Mouse (Mus musculus): Measurements from ENCODE around the gene Ddx39. TPM values are rescaled to one million over a fixed set of nuclear protein-coding genes. Genes with fewer than 3 reads are reported as not detected.

Gene Ddx39
- polyA plus RNA-seq, 1 experiment from 2014 or later = 80.9 TPM

GRCm38 (mm10) chr8:83765663-83766062 lies 50.7 kb downstream of the Ddx39 start:
- ATAC-seq (no peak), DNase-seq (no peak)
- Histone ChIP-seq H3K9ac (replicated peaks) (no peak overlapping the region), H3K4me2 (ENCODE audit: low read depth, low read length) (no peak overlapping the region), H3K4me3 (ENCODE audit: low read depth, low read length) (no peak overlapping the region), H3K27ac (ENCODE audit: low read depth) (no peak overlapping the region), H3K4me1 (ENCODE audit: insufficient read depth) (no peaks in the 10 kb centered on the region), H3K36me3 (replicated peaks; ENCODE audit: insufficient read depth, low read length) (no peaks in the 10 kb centered on the region), H3K9me3 (ENCODE audit: low read length) (no peaks in the 10 kb centered on the region), H3K27me3 (ENCODE audit: insufficient read depth, low read length) (no peaks in the 10 kb centered on the region)
- TF ChIP-seq CTCF (IDR thresholded peaks at IDR 0.05; ENCODE audit: low read depth) (no peak), EP300 (IDR thresholded peaks at IDR 0.05; ENCODE audit: low read depth) (no peak)

GRCm38 (mm10) chr8:83767442-83767841 lies 52.5 kb downstream of the Ddx39 start:
- TF ChIP-seq CTCF (IDR thresholded peaks at IDR 0.05; ENCODE audit: low read depth) (no peak), EP300 (IDR thresholded peaks at IDR 0.05; ENCODE audit: low read depth) (no peak)
- Histone ChIP-seq H3K27me3 (ENCODE audit: insufficient read depth, low read length) (no peaks in the 10 kb centered on the region), H3K9me3 (ENCODE audit: low read length) (no peaks in the 10 kb centered on the region), H3K27ac (ENCODE audit: low read depth) (no peak overlapping the region), H3K4me3 (ENCODE audit: low read depth, low read length) (no peak overlapping the region), H3K36me3 (replicated peaks; ENCODE audit: insufficient read depth, low read length) (no peaks in the 10 kb centered on the region), H3K4me2 (ENCODE audit: low read depth, low read length) (no peak overlapping the region), H3K4me1 (ENCODE audit: insufficient read depth) (peaks cover 1% of the 10 kb centered on the region), H3K9ac (replicated peaks) (no peak overlapping the region)
- ATAC-seq = no peak
- 60% methylated on average over 4 of the region's 4 CpGs for WGBS (ENCODE audit: insufficient replicate concordance)
- no peak for DNase-seq

- Histone ChIP-seq H3K4me1 (ENCODE audit: insufficient read depth) (peaks cover 10% of the 10 kb centered on the region), H3K4me2 (ENCODE audit: low read depth, low read length) (no peak overlapping the region), H3K27me3 (ENCODE audit: insufficient read depth, low read length) (no peaks in the 10 kb centered on the region), H3K9me3 (ENCODE audit: low read length) (no peaks in the 10 kb centered on the region), H3K36me3 (replicated peaks; ENCODE audit: insufficient read depth, low read length) (no peaks in the 10 kb centered on the region), H3K9ac (replicated peaks) (no peak overlapping the region), H3K4me3 (ENCODE audit: low read depth, low read length) (no peak overlapping the region), H3K27ac (ENCODE audit: low read depth) (no peak overlapping the region)
- no peak for DNase-seq
- 29% methylated on average over 5 of the region's 5 CpGs for WGBS (ENCODE audit: insufficient replicate concordance)
- TF ChIP-seq CTCF (IDR thresholded peaks at IDR 0.05; ENCODE audit: low read depth) = no peak
- no peak for TF ChIP-seq EP300 (IDR thresholded peaks at IDR 0.05; ENCODE audit: low read depth)
- ATAC-seq = peak; percentile 72
These were observed 53.5 kb downstream of the Ddx39 start for GRCm38 (mm10) chr8:83768526-83768925.

GRCm38 (mm10) chr8:83769720-83770119 lies 54.7 kb downstream of the Ddx39 start:
- Histone ChIP-seq H3K4me3 (ENCODE audit: low read depth, low read length) (no peak overlapping the region), H3K4me1 (ENCODE audit: insufficient read depth) (peaks cover 10% of the 10 kb centered on the region), H3K27me3 (ENCODE audit: insufficient read depth, low read length) (no peaks in the 10 kb centered on the region), H3K36me3 (replicated peaks; ENCODE audit: insufficient read depth, low read length) (no peaks in the 10 kb centered on the region), H3K27ac (ENCODE audit: low read depth) (no peak overlapping the region), H3K9ac (replicated peaks) (no peak overlapping the region), H3K4me2 (ENCODE audit: low read depth, low read length) (no peak overlapping the region), H3K9me3 (ENCODE audit: low read length) (no peaks in the 10 kb centered on the region)
- no peak for TF ChIP-seq CTCF (IDR thresholded peaks at IDR 0.05; ENCODE audit: low read depth)
- no peak for TF ChIP-seq EP300 (IDR thresholded peaks at IDR 0.05; ENCODE audit: low read depth)
- ATAC-seq (no peak), DNase-seq (no peak)
- 64% methylated on average over 7 of the region's 7 CpGs for WGBS (ENCODE audit: insufficient replicate concordance)

GRCm38 (mm10) chr8:83770669-83771068 lies 55.7 kb downstream of the Ddx39 start:
- DNase-seq (no peak), ATAC-seq (no peak)
- Histone ChIP-seq H3K9ac (replicated peaks) (no peak overlapping the region), H3K9me3 (ENCODE audit: low read length) (no peaks in the 10 kb centered on the region), H3K36me3 (replicated peaks; ENCODE audit: insufficient read depth, low read length) (no peaks in the 10 kb centered on the region), H3K4me3 (ENCODE audit: low read depth, low read length) (no peak overlapping the region), H3K4me1 (ENCODE audit: insufficient read depth) (peaks cover 10% of the 10 kb centered on the region), H3K27me3 (ENCODE audit: insufficient read depth, low read length) (no peaks in the 10 kb centered on the region), H3K4me2 (ENCODE audit: low read depth, low read length) (no peak overlapping the region), H3K27ac (ENCODE audit: low read depth) (no peak overlapping the region)
- no peak for TF ChIP-seq EP300 (IDR thresholded peaks at IDR 0.05; ENCODE audit: low read depth)
- no peak for TF ChIP-seq CTCF (IDR thresholded peaks at IDR 0.05; ENCODE audit: low read depth)
- WGBS (ENCODE audit: insufficient replicate concordance) = 45% methylated on average over 2 of the region's 2 CpGs

GRCm38 (mm10) chr8:83771791-83772190 lies 56.8 kb downstream of the Ddx39 start:
- DNase-seq (no peak), ATAC-seq (no peak)
- Histone ChIP-seq H3K27ac (ENCODE audit: low read depth) (no peak overlapping the region), H3K27me3 (ENCODE audit: insufficient read depth, low read length) (no peaks in the 10 kb centered on the region), H3K36me3 (replicated peaks; ENCODE audit: insufficient read depth, low read length) (no peaks in the 10 kb centered on the region), H3K4me2 (ENCODE audit: low read depth, low read length) (no peak overlapping the region), H3K9ac (replicated peaks) (no peak overlapping the region), H3K9me3 (ENCODE audit: low read length) (no peaks in the 10 kb centered on the region), H3K4me3 (ENCODE audit: low read depth, low read length) (no peak overlapping the region), H3K4me1 (ENCODE audit: insufficient read depth) (peaks cover 10% of the 10 kb centered on the region)
- TF ChIP-seq CTCF (IDR thresholded peaks at IDR 0.05; ENCODE audit: low read depth) = no peak
- no peak for TF ChIP-seq EP300 (IDR thresholded peaks at IDR 0.05; ENCODE audit: low read depth)
- WGBS (ENCODE audit: insufficient replicate concordance) = 47% methylated on average over 4 of the region's 4 CpGs
